Mouse (Mus musculus) spleen, adult 2 months (tissue): ENCODE measurements around the gene Olfr1238.

ENCODE experiments used
- CTCF ChIP-seq: fragments of 200-500 bp; IDR thresholded peaks from 2 replicates; pipeline ENCODE4 v1.5.1; 2011; ENCODE audit warnings: mild to moderate bottlenecking, inconsistent platforms; ENCODE audit not compliant: insufficient read depth, insufficient read length, insufficient replicate concordance; ENCODE audit errors: extremely low read depth
- POLR2A ChIP-seq: fragments of 200-500 bp; IDR thresholded peaks from 2 replicates; pipeline ENCODE4 v1.6.1; 2011; ENCODE audit warnings: low read depth, low read length, inconsistent platforms

DNA sequence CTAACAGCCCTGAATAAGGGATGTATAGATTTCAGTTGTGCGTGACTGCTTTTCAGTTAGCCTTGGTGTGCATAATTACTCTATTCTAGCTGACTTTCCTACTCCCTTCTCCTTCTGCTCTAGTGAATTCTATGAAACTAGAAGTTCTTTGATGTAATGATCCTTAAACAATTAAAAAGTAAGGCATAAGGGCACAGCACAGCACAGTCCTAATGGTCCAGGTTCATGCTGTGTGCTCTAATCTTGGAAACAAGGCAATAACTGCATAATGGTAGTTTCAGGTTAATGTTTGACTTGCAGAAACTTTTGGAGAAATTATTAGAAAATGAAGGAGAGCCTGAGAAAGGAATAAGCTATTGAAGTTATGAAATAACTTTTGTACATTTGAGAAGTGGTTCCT is 5.1 kb upstream of the Olfr1238 start:
- TF ChIP-seq CTCF (no peak), POLR2A (no peak)
